Mouse (Mus musculus) intestine, embryonic 16.5 days (tissue): ENCODE measurements around the gene Rgs7bp. TPM values are rescaled to one million over a fixed set of nuclear protein-coding genes. Genes with fewer than 3 reads are reported as not detected.

Experiments
- polyA plus RNA-seq: library from polyadenylated mRNA; unstranded; fragments of >200 nt; fragmentation: Nextera tagmentation; extraction: Ambion mirVana; gene quantifications from 2 replicates; pipeline ENCODE4 v1.2.1, GENCODE M21; 2015

The Rgs7bp gene
- polyA plus RNA-seq, 1 experiment from 2014 or later: 2.2 TPM

Other genes starting within 250 kb of the Rgs7bp start
- gene Cwc27, start 237.8 kb downstream of the Rgs7bp start, polyA plus RNA-seq: 23.5 and 26.0 TPM in 2 replicates
- gene Shisal2b, start 191.0 kb downstream of the Rgs7bp start, polyA plus RNA-seq: 0.13 and 0.17 TPM in 2 replicates
- gene 4933425L06Rik, start 27.2 kb upstream of the Rgs7bp start, polyA plus RNA-seq: not detected in 2 replicates
- 1.9 and 2.4 TPM in 2 replicates for gene Rnf180, start 239.9 kb upstream of the Rgs7bp start, polyA plus RNA-seq